ENCODE assay signal across 16 mouse cellular contexts in genomic region chr11:22008817-22009216, GRCm38 (mm10). TPM values are rescaled to one million over a fixed set of nuclear protein-coding genes. Genes with fewer than 3 reads are reported as not detected.
A peak's percentile ranks its signal among the peaks of the same experiment; 100 is the strongest.
DNase-seq lines count a peak whose midpoint lies in the region; ATAC-seq and TF ChIP-seq lines count a peak whose summit lies in the region.
"Had no signal": no experiment of that assay in that cellular context is flagged by ENCODE, and none has a peak within 500 bp of the region (broad histone marks: within the 10 kb centered on the region; RNA-seq: fewer than 3 reads in every experiment).

No protein-coding gene starts in this region.

- H3K9ac ChIP-seq in hindbrain, embryonic 13.5 days: no peak overlapping the region
- no peak overlapping the region for H3K9ac ChIP-seq in midbrain, postnatal 0 days (replicated peaks; ENCODE audit: low read length, poor library complexity, severe bottlenecking)
- H3K9ac ChIP-seq: liver, embryonic 12.5 days; neural tube, embryonic 13.5 days had no signal

- ATAC-seq in hindbrain, embryonic 13.5 days (ENCODE audit: low FRiP score): no peak
- no peak for ATAC-seq in midbrain, postnatal 0 days (ENCODE audit: low FRiP score)
- ATAC-seq: activated CD4-positive, CD25-positive, alpha-beta regulatory T cell, adult 4 months; liver, embryonic 12.5 days had no signal

- 17% methylated on average over 2 of the region's 2 CpGs for WGBS in hindbrain, embryonic 13.5 days
- WGBS in midbrain, postnatal 0 days: 59% methylated on average over 2 of the region's 2 CpGs

- intact Hi-C loops in heart, postnatal 14 days (cut with DNase I): no loop called here

- no peaks in the 10 kb centered on the region for H3K36me3 ChIP-seq in hindbrain, embryonic 13.5 days
- H3K36me3 ChIP-seq in midbrain, postnatal 0 days (ENCODE audit: insufficient read depth, low read length): no peaks in the 10 kb centered on the region
- H3K36me3 ChIP-seq: G1E; liver, embryonic 12.5 days; neural tube, embryonic 13.5 days had no signal

- no peak overlapping the region for H3K4me3 ChIP-seq in hindbrain, embryonic 13.5 days
- no peak overlapping the region for H3K4me3 ChIP-seq in midbrain, postnatal 0 days (ENCODE audit: low read depth, low read length)
- H3K4me3 ChIP-seq: liver, embryonic 12.5 days; neural tube, embryonic 13.5 days had no signal

- peak overlapping the region; percentile 30; the same call in 1 of the 2 replicates for H3K4me2 ChIP-seq in hindbrain, embryonic 13.5 days
- H3K4me2 ChIP-seq in midbrain, postnatal 0 days (ENCODE audit: low read depth, low read length, poor library complexity, severe bottlenecking): peak overlapping the region; percentile 23
- H3K4me2 ChIP-seq: neural tube, embryonic 13.5 days had no signal

- peak; percentile 12 for DNase-seq in heart, adult 11 months
- DNase-seq in heart, postnatal 14 days: no peak
- DNase-seq in retina, embryonic 14.5 days (ENCODE audit: low spot score): peak; percentile 38
- no peak for DNase-seq in retina, postnatal 1 day
- DNase-seq in midbrain, postnatal 0 days (ENCODE audit: low spot score): no peak
- no peak for DNase-seq in c-Kit-positive CD71-positive TER-119-positive erythroid progenitor cells, embryonic 14.5 days (ENCODE audit: low spot score)
- DNase-seq in left cerebral cortex, adult 11 months (ENCODE audit: low spot score): no peak
- DNase-seq: gastrocnemius, postnatal 36 days; kidney, postnatal 10 days had no signal

- H3K4me1 ChIP-seq in hindbrain, embryonic 13.5 days (replicated peaks): peaks cover 18% of the 10 kb centered on the region
- H3K4me1 ChIP-seq in midbrain, postnatal 0 days (ENCODE audit: insufficient read depth, low read length): no peaks in the 10 kb centered on the region

- no peak overlapping the region for H3K27ac ChIP-seq in hindbrain, embryonic 13.5 days
- no peak overlapping the region for H3K27ac ChIP-seq in midbrain, postnatal 0 days (ENCODE audit: low read depth, low read length)
- H3K27ac ChIP-seq: liver, embryonic 12.5 days; neural tube, embryonic 13.5 days had no signal

- H3K27me3 ChIP-seq in hindbrain, embryonic 13.5 days: peaks cover 76% of the 10 kb centered on the region
- peaks cover 37% of the 10 kb centered on the region for H3K27me3 ChIP-seq in midbrain, postnatal 0 days (ENCODE audit: insufficient read depth, low read length)

- H3K9me3 ChIP-seq in hindbrain, embryonic 13.5 days: no peaks in the 10 kb centered on the region
- H3K9me3 ChIP-seq in midbrain, postnatal 0 days (ENCODE audit: low read length): no peaks in the 10 kb centered on the region
- H3K9me3 ChIP-seq: G1E; liver, embryonic 12.5 days; neural tube, embryonic 13.5 days had no signal

- no peak for TF ChIP-seq CTCF in midbrain, postnatal 0 days (IDR thresholded peaks at IDR 0.05)

RNA-seq across cellular contexts. Expression of gene Otx1, which starts 6.1 kb away (rescaled TPM):
- under 1 TPM in 1 of 2 experiments, not detected in 1; 0.10 TPM for total RNA-seq in heart, postnatal 14 days (2021)
- polyA plus RNA-seq in hindbrain, embryonic 13.5 days (2015; fragmentation: Nextera tagmentation; extraction: Ambion mirVana): 1.6 and 2.1 TPM in 2 replicates
- 5.5 and 6.5 TPM in 2 replicates for total RNA-seq in midbrain, postnatal 0 days (2014; rRNA removed)
- 7.6 and 8.1 TPM in 2 replicates for polyA plus RNA-seq in midbrain, postnatal 0 days (2015; fragmentation: Nextera tagmentation; extraction: Ambion mirVana)
- total RNA-seq: common myeloid progenitor, adult 5-6 weeks; gastrocnemius, postnatal 36 days had no signal
- polyA plus RNA-seq: liver, embryonic 12.5 days; neural tube, embryonic 13.5 days; thymus, postnatal 0 days had no signal

Comparison
In these comparisons a context has a peak if more than half of its experiments do, and no peak if none do; other contexts are left out.
1. DNase-seq: peak in heart, adult 11 months (single experiment) and retina, embryonic 14.5 days (single experiment); none in heart, postnatal 14 days (0 of 2), retina, postnatal 1 day (single experiment), midbrain, postnatal 0 days (single experiment), c-Kit-positive CD71-positive TER-119-positive erythroid progenitor cells, embryonic 14.5 days (single experiment) and left cerebral cortex, adult 11 months (single experiment).